Mouse (Mus musculus) CH12.LX (cell line): ENCODE measurements around the gene Olfr715.
"Not testable (repeated sequence)": the region's sequence is repeated elsewhere in the genome, so short reads cannot be mapped to it uniquely, and the experiment has no call there.

ENCODE experiments used
- CTCF ChIP-seq, 2 experiments: IDR thresholded peaks in 1 of 2; conservative IDR thresholded peaks in 1 of 2; 2 replicates each; pipeline ENCODE4 v1.5.1; 2011 to 2012; ENCODE audit warnings: low read depth in 2 of 2, low read length in 2 of 2, improper control_type of control experiment in 1 of 2, inconsistent platforms in 1 of 2, mild to moderate bottlenecking in 1 of 2, moderate library complexity in 1 of 2
- ELF1 ChIP-seq: IDR thresholded peaks from 2 replicates; pipeline ENCODE4 v1.6.1; 2014; ENCODE audit warnings: low read depth, mild to moderate bottlenecking, inconsistent platforms, low read length, improper control_type of control experiment
- EP300 ChIP-seq: IDR thresholded peaks from 2 replicates; pipeline ENCODE4 v1.6.1; 2011; ENCODE audit warnings: low read length, improper control_type of control experiment
- JUN ChIP-seq: IDR thresholded peaks from 2 replicates; pipeline ENCODE4 v1.6.1; 2011; ENCODE audit warnings: low read depth, mild to moderate bottlenecking, low read length, improper control_type of control experiment, moderate library complexity; ENCODE audit not compliant: insufficient read depth
- JUND ChIP-seq: conservative IDR thresholded peaks from 2 replicates; pipeline ENCODE4 v1.6.1; 2011; ENCODE audit warnings: low read depth, low read length, improper control_type of control experiment
- MAX ChIP-seq: IDR thresholded peaks from 2 replicates; pipeline ENCODE4 v1.6.1; 2011; ENCODE audit warnings: low read length, improper control_type of control experiment
- MXI1 ChIP-seq: IDR thresholded peaks from 2 replicates; pipeline ENCODE4 v1.6.1; 2011; ENCODE audit warnings: mild to moderate bottlenecking, low read depth, low read length, improper control_type of control experiment
- NELFE ChIP-seq: IDR thresholded peaks from 2 replicates; pipeline ENCODE4 v1.6.1; 2011; ENCODE audit warnings: low read depth, low read length, improper control_type of control experiment
- POLR2A ChIP-seq: IDR thresholded peaks from 2 replicates; pipeline ENCODE4 v1.6.1; 2011; ENCODE audit warnings: low read depth, mild to moderate bottlenecking, improper control_type of control experiment, low read length
- USF2 ChIP-seq: conservative IDR thresholded peaks from 2 replicates; pipeline ENCODE4 v1.6.1; 2011; ENCODE audit warnings: low read depth, low read length, improper control_type of control experiment
- ZC3H11A ChIP-seq: IDR thresholded peaks from 2 replicates; pipeline ENCODE4 v1.6.1; 2012; ENCODE audit warnings: low read depth, mild to moderate bottlenecking, inconsistent platforms, low read length, improper control_type of control experiment
- ZMIZ1 ChIP-seq: IDR thresholded peaks from 2 replicates; pipeline ENCODE4 v1.6.1; 2012; ENCODE audit warnings: low read depth, mild to moderate bottlenecking, inconsistent platforms, low read length, improper control_type of control experiment
- ZNF384 ChIP-seq: IDR thresholded peaks from 2 replicates; pipeline ENCODE4 v1.6.1; 2012; ENCODE audit warnings: low read depth, low read length, improper control_type of control experiment, inconsistent platforms

DNA sequence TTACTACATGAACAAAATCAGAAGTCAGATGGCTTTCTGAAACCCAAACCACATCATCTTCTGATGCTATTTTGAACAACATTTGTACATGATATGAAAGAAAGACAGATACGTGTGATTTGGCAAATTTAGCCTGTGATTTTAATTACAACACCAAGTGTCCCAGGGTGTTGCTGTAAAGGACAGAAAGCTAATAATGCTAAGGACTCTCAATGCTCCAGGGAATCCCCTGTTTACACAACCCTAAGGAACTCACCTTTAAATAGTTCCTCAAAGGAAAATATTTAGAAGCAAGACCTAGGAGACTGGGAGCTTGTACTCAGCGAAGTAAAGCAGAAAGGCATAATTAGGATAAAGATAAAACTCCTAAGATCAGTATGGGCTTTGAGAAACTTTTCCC is 7.1 kb upstream of the Olfr715 start, which contains the start of gene Olfr716:
- not testable (repeated sequence) for TF ChIP-seq ZC3H11A; USF2; POLR2A; ZMIZ1; CTCF (conservative IDR thresholded peaks at IDR 0.05 in 1 of 2, IDR thresholded peaks at IDR 0.05 in 1 of 2; ENCODE audit: low read depth in 2 of 2, low read length in 2 of 2); MAX; JUND; EP300; ELF1; JUN; ZNF384; NELFE; MXI1
